Mouse (Mus musculus): ENCODE results near the gene Nol3. TPM values are rescaled to one million over a fixed set of nuclear protein-coding genes. Genes with fewer than 3 reads are reported as not detected.
A peak's percentile ranks its signal among the peaks of the same experiment; 100 is the strongest.

Nol3 gene
- polyA plus RNA-seq, 1 experiment from 2014 or later: 1.9 TPM

GRCm38 (mm10) chr8:105252680-105253537 is 23.0 kb upstream of the Nol3 start:
- WGBS: 84% methylated on average over 10 of the region's 10 CpGs
- Histone ChIP-seq H3K27me3 (ENCODE audit: control insufficient read depth, insufficient read depth, low read length) (peaks cover 1% of the 10 kb centered on the region; the same call in 1 of the 2 replicates), H3K27ac (ENCODE audit: low read length) (no peak overlapping the region), H3K4me2 (replicated peaks; ENCODE audit: low read depth, low read length) (peak overlapping the region; percentile 81; the same call in 1 of the 2 replicates), H3K9ac (replicated peaks; ENCODE audit: low read depth, low read length) (no peak overlapping the region), H3K9me3 (ENCODE audit: control insufficient read depth, low read depth, low read length) (no peaks in the 10 kb centered on the region), H3K36me3 (ENCODE audit: control insufficient read depth, insufficient read depth, low read length) (peaks cover 31% of the 10 kb centered on the region), H3K4me3 (ENCODE audit: low read depth, low read length) (no peak overlapping the region), H3K4me1 (ENCODE audit: control insufficient read depth, insufficient read depth, low read length) (peaks cover 11% of the 10 kb centered on the region)
- no peak for ATAC-seq (ENCODE audit: insufficient number of reproducible peaks, insufficient read depth, low FRiP score, low read depth)

DNA sequence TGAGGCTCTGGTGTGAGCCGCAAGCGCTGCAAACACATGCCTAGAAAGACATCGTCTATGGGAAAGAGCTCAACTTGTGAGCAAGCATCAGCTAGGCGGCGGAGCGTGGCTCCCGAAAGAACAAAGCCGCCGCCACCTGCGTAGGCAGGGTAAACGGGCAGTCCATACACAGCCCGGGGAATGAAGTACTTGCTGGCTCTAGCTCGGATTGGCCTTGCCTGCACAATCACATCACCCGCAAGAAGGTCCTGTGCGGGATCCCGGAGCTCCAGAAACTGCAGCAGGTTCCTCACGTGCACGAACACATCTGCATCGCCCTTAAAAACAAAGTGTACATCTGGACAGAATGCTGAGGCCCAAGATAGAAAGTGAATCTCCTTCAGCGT is 22.2 kb upstream of the Nol3 start:
- no peak overlapping the region for H3K27ac ChIP-seq (ENCODE audit: low read length)
- peak overlapping the region; percentile 53 for H3K4me3 ChIP-seq (ENCODE audit: low read depth, low read length)
- ATAC-seq (ENCODE audit: insufficient number of reproducible peaks, insufficient read depth, low FRiP score, low read depth): no peak
- H3K9me3 ChIP-seq (ENCODE audit: control insufficient read depth, low read depth, low read length): no peaks in the 10 kb centered on the region
- peaks cover 11% of the 10 kb centered on the region for H3K4me1 ChIP-seq (ENCODE audit: control insufficient read depth, insufficient read depth, low read length)
- 41% methylated on average over 20 of the region's 20 CpGs for WGBS
- H3K27me3 ChIP-seq (ENCODE audit: control insufficient read depth, insufficient read depth, low read length): peaks cover 7% of the 10 kb centered on the region
- peaks cover 24% of the 10 kb centered on the region for H3K36me3 ChIP-seq (ENCODE audit: control insufficient read depth, insufficient read depth, low read length)
- H3K4me2 ChIP-seq (replicated peaks; ENCODE audit: low read depth, low read length): peak overlapping the region; percentile 81
- H3K9ac ChIP-seq (replicated peaks; ENCODE audit: low read depth, low read length): no peak overlapping the region

DNA sequence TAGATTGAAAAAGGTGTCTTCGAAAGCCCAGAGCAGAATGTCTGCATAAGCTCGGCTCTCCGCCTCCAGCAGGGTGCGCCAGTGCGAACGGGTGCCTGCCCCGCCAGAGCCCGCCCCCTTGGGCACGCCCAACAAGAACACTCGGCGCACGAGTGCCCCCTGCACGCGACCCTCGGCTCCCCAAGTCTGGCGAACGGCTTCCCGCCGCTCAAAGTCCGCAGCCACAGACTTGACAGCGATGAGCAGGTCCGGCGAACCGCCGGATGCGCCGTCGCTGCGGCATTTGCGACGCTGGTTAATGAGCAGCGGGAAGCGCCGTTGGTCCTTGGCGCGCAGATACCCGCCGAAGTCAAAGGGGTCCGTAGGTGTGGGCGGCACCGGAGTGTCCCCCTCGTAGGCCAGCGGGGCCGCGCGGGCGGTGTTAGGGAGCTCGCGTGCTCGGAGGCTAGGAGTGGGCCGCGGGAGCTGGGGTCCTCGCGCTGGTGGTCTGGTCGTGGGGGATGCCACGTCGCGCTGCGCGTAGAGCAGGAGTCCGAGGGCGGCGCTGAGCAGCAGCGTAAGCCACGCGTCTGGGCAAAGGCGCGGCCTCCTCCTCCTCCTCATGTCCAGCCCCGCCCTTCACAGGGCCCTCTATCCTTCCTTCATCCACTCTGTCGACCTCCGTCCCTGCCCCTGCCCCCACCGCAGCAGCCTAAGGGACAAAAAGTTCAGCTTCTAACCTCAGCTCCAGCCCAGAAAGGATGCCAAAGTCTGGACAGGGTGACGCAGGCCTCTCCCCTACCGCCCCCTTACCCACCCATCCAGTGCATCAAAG is 21.6 kb upstream of the Nol3 start:
- H3K4me3 ChIP-seq (ENCODE audit: low read depth, low read length): peak overlapping the region; percentile 53
- H3K4me2 ChIP-seq (replicated peaks; ENCODE audit: low read depth, low read length): peak overlapping the region; percentile 81
- under 1% methylated on average over 74 of the region's 74 CpGs for WGBS
- peaks cover 19% of the 10 kb centered on the region for H3K36me3 ChIP-seq (ENCODE audit: control insufficient read depth, insufficient read depth, low read length)
- H3K27me3 ChIP-seq (ENCODE audit: control insufficient read depth, insufficient read depth, low read length): peaks cover 13% of the 10 kb centered on the region
- peak overlapping the region; percentile 87 for H3K27ac ChIP-seq (ENCODE audit: low read length)
- peak overlapping the region; percentile 45 for H3K9ac ChIP-seq (replicated peaks; ENCODE audit: low read depth, low read length)
- H3K9me3 ChIP-seq (ENCODE audit: control insufficient read depth, low read depth, low read length): no peaks in the 10 kb centered on the region
- ATAC-seq (ENCODE audit: insufficient number of reproducible peaks, insufficient read depth, low FRiP score, low read depth): peak; percentile 82
- peaks cover 16% of the 10 kb centered on the region for H3K4me1 ChIP-seq (ENCODE audit: control insufficient read depth, insufficient read depth, low read length)

DNA sequence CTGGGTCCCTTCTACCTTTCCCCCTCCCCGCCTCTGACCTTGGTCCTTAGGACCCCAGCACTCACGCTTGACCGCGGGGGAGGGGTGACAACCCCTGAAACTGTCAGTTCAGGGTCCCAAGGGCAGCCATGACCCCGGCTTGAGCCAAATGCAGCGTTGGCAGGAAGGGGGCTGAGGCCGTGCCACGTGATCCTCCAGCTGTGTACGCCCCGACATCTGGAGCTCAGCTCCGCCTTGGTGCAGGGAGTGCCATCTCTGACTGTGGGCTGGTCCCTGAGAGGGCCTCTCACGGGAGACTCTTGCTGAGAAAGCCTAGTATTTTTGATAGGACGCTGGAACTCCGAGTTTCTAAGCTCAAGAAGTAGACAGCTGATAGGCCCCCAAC is 21.0 kb upstream of the Nol3 start, which contains the start of gene B3gnt9:
B3gnt9 (minus strand) TSS at position 188 of the 385 bp plus-strand sequence.
- no peaks in the 10 kb centered on the region for H3K9me3 ChIP-seq (ENCODE audit: control insufficient read depth, low read depth, low read length)
- ATAC-seq (ENCODE audit: insufficient number of reproducible peaks, insufficient read depth, low FRiP score, low read depth): peak; percentile 76
- peak within 1 kb of the TSS; percentile 53 for H3K4me3 ChIP-seq (ENCODE audit: low read depth, low read length)
- H3K27me3 ChIP-seq (ENCODE audit: control insufficient read depth, insufficient read depth, low read length): peaks cover 19% of the 10 kb centered on the region
- peaks cover 20% of the 10 kb centered on the region for H3K4me1 ChIP-seq (ENCODE audit: control insufficient read depth, insufficient read depth, low read length)
- WGBS: under 1% methylated on average over 14 of the region's 14 CpGs
- H3K36me3 ChIP-seq (ENCODE audit: control insufficient read depth, insufficient read depth, low read length): peaks cover 13% of the 10 kb centered on the region
- H3K4me2 ChIP-seq (replicated peaks; ENCODE audit: low read depth, low read length): peak within 1 kb of the TSS; percentile 81
- H3K27ac ChIP-seq (ENCODE audit: low read length): peak within 1 kb of the TSS; percentile 87
- peak within 1 kb of the TSS; percentile 45 for H3K9ac ChIP-seq (replicated peaks; ENCODE audit: low read depth, low read length)

DNA sequence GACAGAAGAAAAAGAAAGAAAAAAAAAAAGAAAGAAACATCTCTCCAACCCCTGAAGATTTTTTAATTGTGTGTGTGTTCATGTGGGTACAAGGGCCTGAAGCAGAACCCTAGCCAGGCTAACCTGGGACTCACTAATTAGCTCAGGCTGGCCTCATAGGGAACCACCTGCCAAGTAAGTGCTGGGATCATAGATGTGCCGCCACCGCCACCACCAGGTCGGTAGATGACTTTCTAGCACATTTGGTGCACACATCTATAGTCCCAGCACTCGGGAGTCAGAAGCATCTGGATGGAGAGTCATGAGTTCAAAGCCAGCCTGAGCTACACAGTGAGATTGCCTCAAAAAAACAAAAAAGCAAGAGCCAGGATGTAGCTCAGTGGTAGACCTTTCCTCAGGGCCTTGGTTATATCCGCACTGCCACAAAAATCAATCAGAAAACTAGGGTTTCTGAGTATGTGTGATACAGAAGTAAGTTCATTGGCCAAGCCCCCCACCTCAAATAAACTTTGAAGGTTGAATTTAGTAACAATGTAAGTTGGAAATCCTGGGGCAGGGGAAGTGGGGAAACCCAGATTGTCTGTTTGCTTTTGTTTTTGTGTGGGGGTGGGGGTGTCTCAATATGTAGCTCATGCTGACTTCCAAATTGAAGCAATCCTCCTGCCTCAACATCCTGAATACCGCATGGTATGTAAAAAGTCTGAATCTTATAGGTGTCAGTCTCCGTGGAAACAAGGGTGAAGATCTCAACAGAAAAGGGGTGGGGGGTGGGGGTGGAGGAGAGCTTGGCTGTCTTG is 18.4 kb upstream of the Nol3 start:
- H3K27me3 ChIP-seq (ENCODE audit: control insufficient read depth, insufficient read depth, low read length): peaks cover 23% of the 10 kb centered on the region
- WGBS: 73% methylated on average over 7 of the region's 7 CpGs

GRCm38 (mm10) chr8:105258911-105259720 is 16.8 kb upstream of the Nol3 start:
- Histone ChIP-seq H3K27me3 (ENCODE audit: control insufficient read depth, insufficient read depth, low read length) (peaks cover 23% of the 10 kb centered on the region), H3K27ac (ENCODE audit: low read length) (no peak overlapping the region), H3K4me1 (ENCODE audit: control insufficient read depth, insufficient read depth, low read length) (peaks cover 16% of the 10 kb centered on the region), H3K9ac (replicated peaks; ENCODE audit: low read depth, low read length) (no peak overlapping the region), H3K4me2 (replicated peaks; ENCODE audit: low read depth, low read length) (peak overlapping the region; percentile 78), H3K4me3 (ENCODE audit: low read depth, low read length) (peak overlapping the region; percentile 30), H3K36me3 (ENCODE audit: control insufficient read depth, insufficient read depth, low read length) (no peaks in the 10 kb centered on the region), H3K9me3 (ENCODE audit: control insufficient read depth, low read depth, low read length) (no peaks in the 10 kb centered on the region)
- ATAC-seq (ENCODE audit: insufficient number of reproducible peaks, insufficient read depth, low FRiP score, low read depth): no peak
- 5% methylated on average over 54 of the region's 55 CpGs for WGBS

More for the DNA sequence above, 18.4 kb upstream of the Nol3 start:
- H3K36me3 ChIP-seq (ENCODE audit: control insufficient read depth, insufficient read depth, low read length): peaks cover 7% of the 10 kb centered on the region
- H3K4me1 ChIP-seq (ENCODE audit: control insufficient read depth, insufficient read depth, low read length): peaks cover 20% of the 10 kb centered on the region
- H3K9me3 ChIP-seq (ENCODE audit: control insufficient read depth, low read depth, low read length): no peaks in the 10 kb centered on the region
- H3K9ac ChIP-seq (replicated peaks; ENCODE audit: low read depth, low read length): no peak overlapping the region
- no peak overlapping the region for H3K27ac ChIP-seq (ENCODE audit: low read length)
- H3K4me2 ChIP-seq (replicated peaks; ENCODE audit: low read depth, low read length): no peak overlapping the region
- ATAC-seq (ENCODE audit: insufficient number of reproducible peaks, insufficient read depth, low FRiP score, low read depth): no peak
- H3K4me3 ChIP-seq (ENCODE audit: low read depth, low read length): no peak overlapping the region

DNA sequence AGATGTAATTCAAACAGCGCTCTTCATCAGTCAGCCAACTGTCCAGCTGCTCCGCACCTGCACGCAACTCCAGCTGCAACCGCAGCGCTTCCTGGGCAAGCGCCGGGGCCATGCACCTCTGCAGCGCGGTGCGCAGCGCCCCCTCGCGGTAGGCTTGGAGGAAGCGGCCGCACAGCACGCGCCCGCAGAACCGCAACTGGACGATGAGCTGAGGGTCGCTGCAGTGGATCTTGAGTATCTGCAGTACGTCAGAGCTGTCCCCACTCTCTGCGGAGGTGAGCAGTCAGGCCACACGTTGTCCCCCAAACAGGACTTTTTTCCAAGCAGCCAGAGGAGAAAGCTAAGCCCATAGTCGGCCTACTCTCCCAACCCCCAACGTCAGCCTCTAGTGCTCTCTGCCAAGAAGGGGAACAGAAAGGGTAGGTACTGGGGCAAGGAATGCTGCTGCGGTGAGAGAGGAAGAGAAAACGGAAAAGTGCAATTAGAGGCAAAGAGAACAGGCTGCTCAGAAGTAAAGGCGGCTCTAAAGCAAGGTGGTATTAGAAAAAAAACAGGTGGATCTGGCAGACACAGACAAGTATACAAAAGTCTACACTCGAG is 16.1 kb upstream of the Nol3 start:
- Histone ChIP-seq H3K9ac (replicated peaks; ENCODE audit: low read depth, low read length) (no peak overlapping the region), H3K4me1 (ENCODE audit: control insufficient read depth, insufficient read depth, low read length) (peaks cover 15% of the 10 kb centered on the region), H3K27me3 (ENCODE audit: control insufficient read depth, insufficient read depth, low read length) (peaks cover 23% of the 10 kb centered on the region), H3K36me3 (ENCODE audit: control insufficient read depth, insufficient read depth, low read length) (no peaks in the 10 kb centered on the region), H3K9me3 (ENCODE audit: control insufficient read depth, low read depth, low read length) (no peaks in the 10 kb centered on the region), H3K27ac (ENCODE audit: low read length) (no peak overlapping the region), H3K4me3 (ENCODE audit: low read depth, low read length) (peak overlapping the region; percentile 30), H3K4me2 (replicated peaks; ENCODE audit: low read depth, low read length) (peak overlapping the region; percentile 78)
- 4% methylated on average over 30 of the region's 30 CpGs for WGBS
- ATAC-seq (ENCODE audit: insufficient number of reproducible peaks, insufficient read depth, low FRiP score, low read depth): peak; percentile 37

Measured in stomach, embryonic 14.5 days (tissue).